Mouse (Mus musculus): ENCODE results near the gene Ppp1r1c.
"Not testable (repeated sequence)": the region's sequence is repeated elsewhere in the genome, so short reads cannot be mapped to it uniquely, and the experiment has no call there.

The Ppp1r1c gene

DNA sequence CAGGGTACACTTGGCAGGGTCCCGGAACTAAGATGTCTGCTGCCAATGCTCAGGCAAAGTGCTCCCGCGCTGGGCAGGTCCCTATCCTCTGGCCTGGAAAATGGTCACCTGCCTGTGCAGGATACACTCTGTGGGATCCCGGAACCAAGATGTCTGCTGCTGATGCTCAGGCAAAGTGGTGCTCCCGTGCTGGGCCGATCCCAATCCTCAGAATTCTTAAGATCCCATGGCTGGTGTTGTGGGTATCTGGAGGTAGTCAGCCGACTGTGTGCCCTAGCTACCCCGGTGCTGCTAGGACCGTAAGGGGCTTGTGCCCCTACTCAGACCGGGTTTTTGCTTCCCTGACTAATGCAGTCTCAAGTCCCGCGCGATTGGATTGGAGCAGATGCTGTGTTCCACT, 139.8 kb downstream of the Ppp1r1c start:
- in situ Hi-C loops (cut with MboI, MseI) = not testable (repeated sequence)

DNA sequence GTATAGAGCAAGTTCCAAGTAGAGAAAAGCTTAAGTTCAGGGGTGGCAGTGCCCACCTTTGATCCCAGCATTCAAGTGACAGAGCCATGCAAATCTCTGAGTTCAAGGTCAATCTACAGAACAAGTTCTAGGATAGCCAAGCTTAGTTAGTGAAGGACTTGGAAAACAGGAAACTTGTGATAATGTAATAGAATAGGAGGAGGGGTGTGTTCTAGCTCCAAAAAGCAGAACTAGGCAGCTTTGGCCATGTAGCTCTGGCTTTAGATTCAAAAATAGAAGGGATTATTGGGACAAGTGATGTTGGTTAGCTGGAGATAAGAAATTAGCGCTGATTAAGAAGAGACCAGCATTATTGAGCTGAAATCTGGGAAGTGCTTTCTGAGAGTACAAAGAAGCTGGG, 149.3 kb downstream of the Ppp1r1c start:
- in situ Hi-C loops (cut with MboI, MseI) = no loop called here

DNA sequence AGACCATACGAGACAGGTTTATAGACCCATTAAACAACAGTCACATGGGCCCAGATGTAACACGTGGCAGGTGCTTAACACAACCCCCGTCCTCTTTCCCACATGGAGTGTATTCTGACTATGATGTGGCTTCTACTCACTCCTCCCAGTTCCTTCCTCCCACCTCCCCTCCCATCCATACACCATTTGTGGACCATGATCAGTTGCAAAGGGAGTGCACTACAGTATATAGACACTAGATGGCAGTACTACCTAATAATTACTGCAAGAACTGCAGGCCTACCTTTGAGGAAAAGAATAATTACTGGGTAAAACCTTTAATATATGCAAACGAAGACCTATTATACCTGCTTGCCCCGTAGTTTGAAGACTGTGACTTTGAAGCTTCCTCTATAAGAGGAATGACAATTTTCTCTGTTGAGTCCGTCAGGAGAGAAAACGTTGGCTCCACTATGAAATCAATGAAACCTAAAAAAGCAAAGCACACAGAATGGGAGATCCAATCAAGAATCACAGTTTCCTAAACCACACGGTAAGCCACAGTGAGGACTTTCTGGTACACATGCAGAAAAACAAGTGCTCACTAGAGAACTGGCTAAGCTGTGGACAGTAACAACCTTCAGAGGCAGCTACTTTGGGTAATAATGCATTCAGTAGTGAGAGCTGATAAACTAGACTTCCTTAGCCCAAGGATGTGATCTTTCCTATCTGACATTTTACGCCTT, 157.9 kb downstream of the Ppp1r1c start:
- in situ Hi-C loops (cut with MboI, MseI) = loop anchor here in 1 of 2 experiments (10.0 kb wide), 1 partner anchor 639 kb away; no protein-coding TSS in a partner anchor
